Mouse (Mus musculus) CH12.LX (cell line): ENCODE measurements around the gene Vps11.

Source experiments
- CHD1 ChIP-seq: IDR thresholded peaks from 2 replicates; pipeline ENCODE4 v1.6.1; 2012; ENCODE audit warnings: low read depth, low read length, improper control_type of control experiment, inconsistent platforms
- CTCF ChIP-seq, 2 experiments: IDR thresholded peaks in 1 of 2; conservative IDR thresholded peaks in 1 of 2; 2 replicates each; pipeline ENCODE4 v1.5.1; 2011 to 2012; ENCODE audit warnings: low read depth in 2 of 2, low read length in 2 of 2, improper control_type of control experiment in 1 of 2, inconsistent platforms in 1 of 2, mild to moderate bottlenecking in 1 of 2, moderate library complexity in 1 of 2
- E2F4 ChIP-seq: IDR thresholded peaks from 2 replicates; pipeline ENCODE4 v1.6.1; 2011; ENCODE audit warnings: low read depth, low read length, improper control_type of control experiment; ENCODE audit not compliant: insufficient replicate concordance
- EP300 ChIP-seq: IDR thresholded peaks from 2 replicates; pipeline ENCODE4 v1.6.1; 2011; ENCODE audit warnings: low read length, improper control_type of control experiment
- POLR2A ChIP-seq: IDR thresholded peaks from 2 replicates; pipeline ENCODE4 v1.6.1; 2011; ENCODE audit warnings: low read depth, mild to moderate bottlenecking, improper control_type of control experiment, low read length
- POLR2AphosphoS2 ChIP-seq: IDR thresholded peaks from 2 replicates; pipeline ENCODE4 v1.6.1; 2011; ENCODE audit warnings: low read depth, low read length, improper control_type of control experiment
- ZC3H11A ChIP-seq: IDR thresholded peaks from 2 replicates; pipeline ENCODE4 v1.6.1; 2012; ENCODE audit warnings: low read depth, mild to moderate bottlenecking, inconsistent platforms, low read length, improper control_type of control experiment
- ZMIZ1 ChIP-seq: IDR thresholded peaks from 2 replicates; pipeline ENCODE4 v1.6.1; 2012; ENCODE audit warnings: low read depth, mild to moderate bottlenecking, inconsistent platforms, low read length, improper control_type of control experiment

- TF ChIP-seq E2F4 = no peak
- no peak for TF ChIP-seq EP300
- no peak for TF ChIP-seq CTCF (conservative IDR thresholded peaks at IDR 0.05 in 1 of 2, IDR thresholded peaks at IDR 0.05 in 1 of 2; ENCODE audit: low read depth in 2 of 2, low read length in 2 of 2)
- no peak for TF ChIP-seq POLR2A
- no peak for TF ChIP-seq CHD1
- TF ChIP-seq POLR2AphosphoS2 = no peak
- TF ChIP-seq ZC3H11A = no peak
- TF ChIP-seq ZMIZ1 = no peak
Observed at GRCm38 (mm10) chr9:44306532-44306931, 54.9 kb downstream of the Vps11 start.
